Mouse (Mus musculus): Measurements from ENCODE around the gene BC030870. TPM values are rescaled to one million over a fixed set of nuclear protein-coding genes. Genes with fewer than 3 reads are reported as not detected.

Gene BC030870
- polyA plus RNA-seq, 1 experiment from 2014 or later = not detected

DNA sequence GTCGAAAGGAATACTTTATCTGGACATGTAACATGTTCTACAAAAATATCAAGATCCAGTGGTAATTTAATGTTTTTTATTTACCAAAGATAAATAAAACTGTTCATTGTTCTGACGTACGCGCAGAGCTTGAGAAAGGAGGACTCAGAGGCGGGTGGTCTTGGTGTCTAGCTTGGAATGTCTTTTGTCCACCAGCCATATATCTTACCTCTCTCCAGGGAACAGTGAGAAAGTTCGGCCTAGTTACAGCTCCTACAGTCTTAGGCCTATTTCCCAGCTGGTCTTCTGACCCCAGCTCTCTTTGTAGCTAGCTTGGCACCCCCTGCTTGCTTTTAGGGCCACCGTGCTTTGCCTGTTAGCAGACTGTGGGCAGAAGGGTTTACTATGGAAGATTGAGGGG is 39.6 kb downstream of the BC030870 start:
- Histone ChIP-seq H3K4me2 (no peak overlapping the region), H3K9me3 (ENCODE audit: control insufficient read depth, low read length) (no peaks in the 10 kb centered on the region), H3K27me3 (replicated peaks; ENCODE audit: control insufficient read depth, insufficient read depth, low read length) (no peaks in the 10 kb centered on the region), H3K9ac (ENCODE audit: low read depth, low read length) (no peak overlapping the region), H3K27ac (ENCODE audit: low read depth, low read length) (no peak overlapping the region), H3K4me3 (ENCODE audit: low read depth, low read length) (no peak overlapping the region), H3K4me1 (replicated peaks; ENCODE audit: control insufficient read depth, insufficient read depth, low read length) (no peaks in the 10 kb centered on the region), H3K36me3 (ENCODE audit: control insufficient read depth, insufficient read depth, low read length) (no peaks in the 10 kb centered on the region)
- no peak for DNase-seq (ENCODE audit: low spot score)
- no peak for ATAC-seq (replicated peaks; ENCODE audit: low FRiP score)
- 81% methylated on average over 7 of the region's 7 CpGs for WGBS

DNA sequence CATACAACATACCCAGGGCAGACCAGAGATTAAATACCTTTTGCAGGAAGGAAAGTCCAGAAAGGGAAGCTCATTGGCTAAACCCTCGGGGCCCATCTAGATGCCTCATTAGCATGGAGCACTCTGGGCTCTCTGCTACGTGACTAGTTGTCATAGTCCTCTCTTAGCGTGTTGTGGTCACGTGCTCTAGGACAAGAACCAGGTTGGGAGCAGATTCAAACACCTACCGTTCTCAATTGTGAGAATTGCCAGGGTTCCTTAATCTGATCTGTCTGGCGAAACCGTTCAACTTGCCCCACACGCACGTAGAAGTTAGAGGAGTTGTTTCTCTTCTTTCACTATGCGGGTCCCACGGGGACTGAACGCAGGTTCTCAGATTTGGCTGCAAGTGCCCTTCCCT is 41.2 kb downstream of the BC030870 start:
- H3K4me3 ChIP-seq (ENCODE audit: low read depth, low read length) = no peak overlapping the region
- DNase-seq (ENCODE audit: low spot score) (no peak), ATAC-seq (replicated peaks; ENCODE audit: low FRiP score) (no peak)
- H3K4me2 ChIP-seq = no peak overlapping the region
- H3K9ac ChIP-seq (ENCODE audit: low read depth, low read length) = no peak overlapping the region
- no peaks in the 10 kb centered on the region for H3K4me1 ChIP-seq (replicated peaks; ENCODE audit: control insufficient read depth, insufficient read depth, low read length)
- H3K27ac ChIP-seq (ENCODE audit: low read depth, low read length) = no peak overlapping the region
- H3K36me3 ChIP-seq (ENCODE audit: control insufficient read depth, insufficient read depth, low read length) = no peaks in the 10 kb centered on the region
- no peaks in the 10 kb centered on the region for H3K9me3 ChIP-seq (ENCODE audit: control insufficient read depth, low read length)
- H3K27me3 ChIP-seq (replicated peaks; ENCODE audit: control insufficient read depth, insufficient read depth, low read length) = no peaks in the 10 kb centered on the region
- WGBS = 87% methylated on average over 12 of the region's 12 CpGs

DNA sequence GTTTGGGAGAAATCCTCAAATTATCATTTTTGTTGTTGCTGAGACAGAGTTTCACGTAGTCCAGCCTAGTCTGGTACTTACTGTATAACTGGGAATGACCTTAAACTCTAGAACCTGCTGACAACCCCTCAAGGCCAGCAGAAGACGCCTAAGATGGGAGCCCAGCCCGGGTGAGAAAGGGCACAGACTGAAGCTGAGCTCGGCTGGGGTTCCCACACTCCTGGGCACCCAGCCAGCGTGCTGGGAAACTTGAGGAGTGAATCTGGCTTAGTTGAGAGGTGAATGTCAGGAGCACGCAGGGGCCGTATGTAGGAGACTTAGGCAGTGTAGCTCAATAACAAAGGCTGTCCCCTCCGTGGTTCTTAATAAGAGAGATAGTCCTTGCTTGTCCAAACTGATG is 41.7 kb downstream of the BC030870 start:
- Histone ChIP-seq H3K36me3 (ENCODE audit: control insufficient read depth, insufficient read depth, low read length) (no peaks in the 10 kb centered on the region), H3K9ac (ENCODE audit: low read depth, low read length) (no peak overlapping the region), H3K9me3 (ENCODE audit: control insufficient read depth, low read length) (no peaks in the 10 kb centered on the region), H3K4me2 (no peak overlapping the region), H3K4me3 (ENCODE audit: low read depth, low read length) (no peak overlapping the region), H3K27ac (ENCODE audit: low read depth, low read length) (no peak overlapping the region), H3K27me3 (replicated peaks; ENCODE audit: control insufficient read depth, insufficient read depth, low read length) (no peaks in the 10 kb centered on the region), H3K4me1 (replicated peaks; ENCODE audit: control insufficient read depth, insufficient read depth, low read length) (no peaks in the 10 kb centered on the region)
- DNase-seq (ENCODE audit: low spot score) (no peak), ATAC-seq (replicated peaks; ENCODE audit: low FRiP score) (no peak)
- 76% methylated on average over 8 of the region's 8 CpGs for whole genome bisulfite sequencing

GRCm38 (mm10) chr8:65085680-65086079 is 43.7 kb downstream of the BC030870 start:
- 68% methylated on average over 2 of the region's 2 CpGs for WGBS
- H3K27me3 ChIP-seq (replicated peaks; ENCODE audit: control insufficient read depth, insufficient read depth, low read length) = no peaks in the 10 kb centered on the region
- DNase-seq (ENCODE audit: low spot score) (no peak), ATAC-seq (replicated peaks; ENCODE audit: low FRiP score) (no peak)
- H3K4me1 ChIP-seq (replicated peaks; ENCODE audit: control insufficient read depth, insufficient read depth, low read length) = no peaks in the 10 kb centered on the region
- no peak overlapping the region for H3K4me3 ChIP-seq (ENCODE audit: low read depth, low read length)
- no peaks in the 10 kb centered on the region for H3K36me3 ChIP-seq (ENCODE audit: control insufficient read depth, insufficient read depth, low read length)
- H3K27ac ChIP-seq (ENCODE audit: low read depth, low read length) = no peak overlapping the region
- H3K4me2 ChIP-seq = no peak overlapping the region
- no peak overlapping the region for H3K9ac ChIP-seq (ENCODE audit: low read depth, low read length)
- H3K9me3 ChIP-seq (ENCODE audit: control insufficient read depth, low read length) = no peaks in the 10 kb centered on the region

- Histone ChIP-seq H3K27me3 (replicated peaks; ENCODE audit: control insufficient read depth, insufficient read depth, low read length) (no peaks in the 10 kb centered on the region), H3K4me1 (replicated peaks; ENCODE audit: control insufficient read depth, insufficient read depth, low read length) (no peaks in the 10 kb centered on the region; the same call in 1 of the 2 replicates), H3K4me2 (no peak overlapping the region), H3K36me3 (ENCODE audit: control insufficient read depth, insufficient read depth, low read length) (no peaks in the 10 kb centered on the region), H3K9ac (ENCODE audit: low read depth, low read length) (no peak overlapping the region), H3K27ac (ENCODE audit: low read depth, low read length) (no peak overlapping the region), H3K4me3 (ENCODE audit: low read depth, low read length) (no peak overlapping the region), H3K9me3 (ENCODE audit: control insufficient read depth, low read length) (no peaks in the 10 kb centered on the region)
- WGBS = 69% methylated on average over 9 of the region's 9 CpGs
- DNase-seq (ENCODE audit: low spot score) = no peak
- no peak for ATAC-seq (replicated peaks; ENCODE audit: low FRiP score)
Observed at GRCm38 (mm10) chr8:65080731-65081130, 48.6 kb downstream of the BC030870 start.

DNA sequence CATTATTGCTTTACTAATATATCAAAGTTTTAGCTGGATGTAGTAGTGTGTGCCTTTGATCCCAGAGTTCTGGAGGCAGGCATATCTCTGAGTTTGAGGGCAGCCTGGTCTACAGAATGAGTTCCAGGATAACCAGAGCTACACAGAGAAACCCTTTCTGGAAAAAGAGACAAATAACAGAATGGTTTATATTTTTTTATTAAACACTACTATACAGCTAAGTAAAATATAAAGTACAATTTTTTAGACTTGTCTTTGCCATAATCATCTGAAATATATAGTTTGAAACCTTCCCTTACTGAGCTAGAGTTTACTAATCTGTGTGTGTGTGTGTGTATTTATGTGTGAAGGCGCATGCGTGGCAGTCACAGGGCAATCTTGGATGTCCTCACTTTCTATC is 54.6 kb downstream of the BC030870 start, which contains the start of gene Gm10663:
Gm10663 (plus strand) TSS at position 301 of the 400 bp plus-strand sequence.
- H3K9me3 ChIP-seq (ENCODE audit: control insufficient read depth, low read length) = no peaks in the 10 kb centered on the region
- ATAC-seq (replicated peaks; ENCODE audit: low FRiP score) (no peak), DNase-seq (ENCODE audit: low spot score) (no peak)
- H3K9ac ChIP-seq (ENCODE audit: low read depth, low read length) = no peak within 1 kb of the TSS
- no peak within 1 kb of the TSS for H3K4me2 ChIP-seq
- H3K36me3 ChIP-seq (ENCODE audit: control insufficient read depth, insufficient read depth, low read length) = no peaks in the 10 kb centered on the region
- 69% methylated on average over 2 of the region's 2 CpGs for WGBS
- H3K4me1 ChIP-seq (replicated peaks; ENCODE audit: control insufficient read depth, insufficient read depth, low read length) = no peaks in the 10 kb centered on the region; the same call in 1 of the 2 replicates
- H3K27me3 ChIP-seq (replicated peaks; ENCODE audit: control insufficient read depth, insufficient read depth, low read length) = no peaks in the 10 kb centered on the region
- H3K27ac ChIP-seq (ENCODE audit: low read depth, low read length) = no peak within 1 kb of the TSS
- H3K4me3 ChIP-seq (ENCODE audit: low read depth, low read length) = no peak within 1 kb of the TSS

DNA sequence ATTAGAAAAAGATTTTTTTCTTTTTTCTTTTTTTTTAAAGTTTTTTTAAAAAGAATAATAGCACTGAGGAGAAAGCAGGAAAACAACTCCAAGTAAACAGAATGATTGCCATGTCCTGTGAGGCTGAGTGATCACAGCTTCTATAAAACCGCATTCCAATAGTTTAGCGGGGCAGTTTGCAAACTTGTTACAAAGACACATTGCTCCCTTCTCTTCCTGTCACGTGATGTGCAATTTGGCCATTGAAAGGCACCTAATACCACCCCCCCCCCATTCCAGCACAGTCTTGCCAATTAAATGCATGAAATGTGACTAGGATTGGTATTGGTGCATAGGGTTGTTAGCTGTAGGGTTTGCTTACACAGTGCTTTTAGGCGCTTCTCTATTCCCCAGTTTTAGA is 58.4 kb downstream of the BC030870 start:
- no peaks in the 10 kb centered on the region for H3K36me3 ChIP-seq (ENCODE audit: control insufficient read depth, insufficient read depth, low read length)
- no peak overlapping the region for H3K27ac ChIP-seq (ENCODE audit: low read depth, low read length)
- H3K9me3 ChIP-seq (ENCODE audit: control insufficient read depth, low read length) = no peaks in the 10 kb centered on the region
- no peak overlapping the region for H3K4me2 ChIP-seq
- ATAC-seq (replicated peaks; ENCODE audit: low FRiP score) = no peak
- DNase-seq (ENCODE audit: low spot score) = no peak
- H3K4me1 ChIP-seq (replicated peaks; ENCODE audit: control insufficient read depth, insufficient read depth, low read length) = no peaks in the 10 kb centered on the region; the same call in 1 of the 2 replicates
- H3K9ac ChIP-seq (ENCODE audit: low read depth, low read length) = no peak overlapping the region
- WGBS = 77% methylated on average over 4 of the region's 4 CpGs
- no peak overlapping the region for H3K4me3 ChIP-seq (ENCODE audit: low read depth, low read length)
- no peaks in the 10 kb centered on the region for H3K27me3 ChIP-seq (replicated peaks; ENCODE audit: control insufficient read depth, insufficient read depth, low read length)

DNA sequence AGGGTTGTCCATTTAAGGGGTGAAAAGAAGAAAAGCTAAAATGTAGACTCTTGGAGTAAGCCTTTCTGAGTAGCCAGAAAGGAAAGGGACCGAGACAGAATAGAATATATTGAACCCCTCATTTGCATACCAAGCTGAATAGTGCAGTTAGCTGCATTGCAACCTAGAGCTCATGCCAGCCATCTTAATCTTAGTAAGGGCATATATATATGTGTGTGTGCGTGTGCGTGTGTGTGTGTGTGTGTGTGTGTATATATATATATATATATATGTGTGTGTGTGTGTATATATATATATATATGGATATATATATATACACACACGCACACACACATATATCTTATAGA is 60.9 kb downstream of the BC030870 start:
- WGBS = 82% methylated on average over 4 of the region's 4 CpGs
- no peak overlapping the region for H3K27ac ChIP-seq (ENCODE audit: low read depth, low read length)
- DNase-seq (ENCODE audit: low spot score) (no peak), ATAC-seq (replicated peaks; ENCODE audit: low FRiP score) (no peak)
- no peak overlapping the region for H3K9ac ChIP-seq (ENCODE audit: low read depth, low read length)
- no peaks in the 10 kb centered on the region for H3K9me3 ChIP-seq (ENCODE audit: control insufficient read depth, low read length)
- H3K4me2 ChIP-seq = no peak overlapping the region
- H3K27me3 ChIP-seq (replicated peaks; ENCODE audit: control insufficient read depth, insufficient read depth, low read length) = no peaks in the 10 kb centered on the region
- no peaks in the 10 kb centered on the region for H3K36me3 ChIP-seq (ENCODE audit: control insufficient read depth, insufficient read depth, low read length)
- no peak overlapping the region for H3K4me3 ChIP-seq (ENCODE audit: low read depth, low read length)
- no peaks in the 10 kb centered on the region for H3K4me1 ChIP-seq (replicated peaks; ENCODE audit: control insufficient read depth, insufficient read depth, low read length)

DNA sequence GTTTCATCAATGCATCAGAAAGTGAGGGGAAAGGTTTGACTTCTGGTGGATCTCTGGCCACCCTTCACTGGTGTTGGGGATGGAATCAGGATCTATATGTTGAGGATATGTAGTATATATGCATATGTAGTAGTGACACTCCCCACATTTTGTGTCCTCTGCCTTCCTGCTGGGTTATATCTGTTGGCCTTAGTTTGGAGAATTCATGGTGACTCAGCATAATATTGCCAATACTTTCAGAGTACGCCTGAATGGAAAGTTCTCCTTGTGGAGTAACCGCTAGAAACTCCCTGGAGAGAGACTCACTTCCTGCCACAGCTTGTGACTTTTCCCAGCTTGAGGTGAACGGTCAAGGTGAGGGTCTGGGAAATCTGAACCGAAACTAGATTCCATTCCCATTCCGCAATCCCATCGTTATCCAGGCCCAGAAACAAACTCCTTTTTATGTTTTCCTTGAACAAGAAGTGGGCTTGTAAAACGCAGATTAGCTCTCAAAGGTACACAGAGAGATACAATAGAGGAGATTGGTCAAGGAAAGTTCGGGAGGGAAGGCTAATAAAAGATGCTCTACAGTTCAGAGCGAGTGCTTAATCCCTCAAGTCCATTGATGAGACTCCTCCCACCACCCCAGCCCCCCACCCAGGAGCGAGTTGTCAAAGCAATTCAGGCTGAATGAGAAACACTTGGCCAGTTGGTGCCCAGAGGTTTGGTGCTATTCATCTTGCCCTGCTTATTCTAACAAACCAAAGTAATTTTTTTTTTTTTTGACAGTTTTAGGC is 61.5 kb downstream of the BC030870 start:
- Histone ChIP-seq H3K4me1 (replicated peaks; ENCODE audit: control insufficient read depth, insufficient read depth, low read length) (no peaks in the 10 kb centered on the region), H3K4me3 (ENCODE audit: low read depth, low read length) (no peak overlapping the region), H3K27me3 (replicated peaks; ENCODE audit: control insufficient read depth, insufficient read depth, low read length) (no peaks in the 10 kb centered on the region), H3K9me3 (ENCODE audit: control insufficient read depth, low read length) (no peaks in the 10 kb centered on the region), H3K9ac (ENCODE audit: low read depth, low read length) (no peak overlapping the region), H3K36me3 (ENCODE audit: control insufficient read depth, insufficient read depth, low read length) (no peaks in the 10 kb centered on the region), H3K4me2 (no peak overlapping the region), H3K27ac (ENCODE audit: low read depth, low read length) (no peak overlapping the region)
- 58% methylated on average over 10 of the region's 10 CpGs for WGBS
- no peak for ATAC-seq (replicated peaks; ENCODE audit: low FRiP score)
- DNase-seq (ENCODE audit: low spot score) = no peak

Measured in liver, embryonic 11.5 days (tissue).